In genomic region chr2:102450761-102451670, GRCm38 (mm10) we compare ENCODE assay signal across 8 mouse cellular contexts. TPM values are rescaled to one million over a fixed set of nuclear protein-coding genes. Genes with fewer than 3 reads are reported as not detected.
DNase-seq lines count a peak whose midpoint lies in the region; ATAC-seq and TF ChIP-seq lines count a peak whose summit lies in the region.

No protein-coding gene starts in this region.

- H3K27ac ChIP-seq in embryonic facial prominence, embryonic 11.5 days (replicated peaks; ENCODE audit: low read depth, low read length) = peak overlapping the region; percentile 91
- H3K27ac ChIP-seq in kidney, embryonic 14.5 days (ENCODE audit: low read depth, low read length) = peak overlapping the region; percentile 80
- no peak overlapping the region for H3K27ac ChIP-seq in liver, adult 2 months (replicated peaks; ENCODE audit: insufficient read depth, low read depth, low read length)
- peak overlapping the region; percentile 91 for H3K27ac ChIP-seq in neural tube, embryonic 12.5 days
- H3K27ac ChIP-seq in thymus, adult 2 months (ENCODE audit: control insufficient read depth, insufficient read depth, low read length) = no peak overlapping the region

- DNase-seq in 3134 (ENCODE audit: extremely low read depth, insufficient read length, low spot score) = peak; percentile 5
- peak; percentile 3 for DNase-seq in adrenal gland, adult 8-10 months
- peak; percentile 58 for DNase-seq in embryonic facial prominence, embryonic 11.5 days (ENCODE audit: low spot score)
- peak; percentile 6 to 17 for DNase-seq in heart, adult 9 months (ENCODE audit: low spot score in 2 of 2)
- DNase-seq in liver, adult 2 months (ENCODE audit: extremely low read depth, low read depth, low spot score) = no peak
- peak; percentile 28 for DNase-seq in thymus, adult 2 months

- no peaks in the 10 kb centered on the region for H3K27me3 ChIP-seq in embryonic facial prominence, embryonic 11.5 days (ENCODE audit: control insufficient read depth, insufficient read depth, low read length)
- no peaks in the 10 kb centered on the region for H3K27me3 ChIP-seq in kidney, embryonic 14.5 days (ENCODE audit: control insufficient read depth, insufficient read depth, low read length)
- peaks cover 21% of the 10 kb centered on the region for H3K27me3 ChIP-seq in liver, adult 2 months (ENCODE audit: control insufficient read depth, insufficient read depth, low read length)
- no peaks in the 10 kb centered on the region for H3K27me3 ChIP-seq in neural tube, embryonic 12.5 days (replicated peaks)
- H3K27me3 ChIP-seq in thymus, adult 2 months (ENCODE audit: control insufficient read depth, insufficient read depth, low read length) = peaks cover 21% of the 10 kb centered on the region

- H3K36me3 ChIP-seq in embryonic facial prominence, embryonic 11.5 days (replicated peaks; ENCODE audit: control insufficient read depth, insufficient read depth, low read depth, low read length) = no peaks in the 10 kb centered on the region
- H3K36me3 ChIP-seq in kidney, embryonic 14.5 days (ENCODE audit: control insufficient read depth, insufficient read depth, low read length) = no peaks in the 10 kb centered on the region
- H3K36me3 ChIP-seq in liver, adult 2 months (ENCODE audit: control insufficient read depth, insufficient read depth, low read length) = no peaks in the 10 kb centered on the region
- H3K36me3 ChIP-seq in neural tube, embryonic 12.5 days = 0 out of 2 replicates have a peak, but pooled peaks cover 3% of the 10 kb centered on the region
- H3K36me3 ChIP-seq in thymus, adult 2 months (ENCODE audit: control insufficient read depth, insufficient read depth, low read length) = no peaks in the 10 kb centered on the region

- no peak for TF ChIP-seq CTCF in liver, adult 2 months (IDR thresholded peaks at IDR 0.05; ENCODE audit: low read depth, low read length)
- peak; percentile 46; the same call in 1 of the 2 replicates for TF ChIP-seq CTCF in thymus, adult 2 months (IDR thresholded peaks at IDR 0.05; ENCODE audit: borderline replicate concordance, control insufficient read depth, extremely low read depth, insufficient read depth, low read length, poor library complexity)

- under 1% methylated on average over 81 of the region's 109 CpGs for WGBS in embryonic facial prominence, embryonic 11.5 days
- WGBS in kidney, embryonic 14.5 days = under 1% methylated on average over 95 of the region's 109 CpGs
- under 1% methylated on average over 102 of the region's 109 CpGs for WGBS in liver, adult 2 months
- WGBS in neural tube, embryonic 12.5 days = under 1% methylated on average over 106 of the region's 109 CpGs
- WGBS in thymus, adult 2 months = 1% methylated on average over 109 of the region's 109 CpGs

- no peaks in the 10 kb centered on the region for H3K9me3 ChIP-seq in embryonic facial prominence, embryonic 11.5 days (replicated peaks; ENCODE audit: control insufficient read depth, low read length)
- no peaks in the 10 kb centered on the region for H3K9me3 ChIP-seq in kidney, embryonic 14.5 days (ENCODE audit: control insufficient read depth, low read length)
- H3K9me3 ChIP-seq in neural tube, embryonic 12.5 days = no peaks in the 10 kb centered on the region

- peak overlapping the region; percentile 82 for H3K9ac ChIP-seq in embryonic facial prominence, embryonic 11.5 days (replicated peaks; ENCODE audit: low read length)
- H3K9ac ChIP-seq in kidney, embryonic 14.5 days (ENCODE audit: low read depth, low read length) = peak overlapping the region; percentile 90
- H3K9ac ChIP-seq in liver, adult 2 months (ENCODE audit: low read depth, low read length) = peak overlapping the region; percentile 45; the same call in 1 of the 2 replicates
- peak overlapping the region; percentile 97 for H3K9ac ChIP-seq in neural tube, embryonic 12.5 days

- no peak for TF ChIP-seq POLR2A in liver, adult 2 months (IDR thresholded peaks at IDR 0.05; ENCODE audit: extremely low read depth, insufficient read depth, low read length)
- no peak for TF ChIP-seq POLR2A in thymus, adult 2 months (IDR thresholded peaks at IDR 0.05; ENCODE audit: control insufficient read depth, extremely low read depth, insufficient read depth, low read length, poor library complexity)

- H3K4me2 ChIP-seq in embryonic facial prominence, embryonic 11.5 days (ENCODE audit: low read depth, low read length) = peak overlapping the region; percentile 96
- H3K4me2 ChIP-seq in kidney, embryonic 14.5 days (replicated peaks; ENCODE audit: low read depth, low read length) = peak overlapping the region; percentile 81
- peak overlapping the region; percentile 92 for H3K4me2 ChIP-seq in neural tube, embryonic 12.5 days (replicated peaks)

- H3K4me1 ChIP-seq in embryonic facial prominence, embryonic 11.5 days (ENCODE audit: control insufficient read depth, insufficient read depth, low read length) = no peaks in the 10 kb centered on the region; the same call in 1 of the 2 replicates
- peaks cover 24% of the 10 kb centered on the region; the same call in 1 of the 2 replicates for H3K4me1 ChIP-seq in kidney, embryonic 14.5 days (ENCODE audit: control insufficient read depth, insufficient read depth, low read length)
- peaks cover 6% of the 10 kb centered on the region for H3K4me1 ChIP-seq in liver, adult 2 months (ENCODE audit: control insufficient read depth, insufficient read depth, low read length)
- H3K4me1 ChIP-seq in neural tube, embryonic 12.5 days = peaks cover 14% of the 10 kb centered on the region
- peaks cover 22% of the 10 kb centered on the region for H3K4me1 ChIP-seq in thymus, adult 2 months (replicated peaks; ENCODE audit: control insufficient read depth, insufficient read depth, low read length)

- H3K79me2 ChIP-seq in liver, adult 2 months (ENCODE audit: control insufficient read depth, insufficient read depth, low read length) = no peaks in the 10 kb centered on the region

- peak; percentile 64 for ATAC-seq in embryonic facial prominence, embryonic 11.5 days (replicated peaks; ENCODE audit: insufficient number of reproducible peaks, low FRiP score, low TSS enrichment, low read depth)
- peak; percentile 65 for ATAC-seq in kidney, embryonic 14.5 days (ENCODE audit: low FRiP score, low TSS enrichment)
- peak; percentile 69 for ATAC-seq in neural tube, embryonic 12.5 days (ENCODE audit: low FRiP score, low read depth)

- H3K4me3 ChIP-seq in embryonic facial prominence, embryonic 11.5 days (ENCODE audit: low read depth, low read length) = peak overlapping the region; percentile 56
- peak overlapping the region; percentile 77 for H3K4me3 ChIP-seq in kidney, embryonic 14.5 days (ENCODE audit: low read length)
- H3K4me3 ChIP-seq in liver, adult 2 months (ENCODE audit: insufficient read depth, low read depth, low read length) = peak overlapping the region; percentile 21; the same call in 1 of the 2 replicates
- peak overlapping the region; percentile 88 for H3K4me3 ChIP-seq in neural tube, embryonic 12.5 days
- peak overlapping the region; percentile 50 for H3K4me3 ChIP-seq in thymus, adult 2 months (ENCODE audit: control insufficient read depth, insufficient read depth, low read length)

RNA-seq across cellular contexts. Expression of gene Fjx1, which starts 1.3 kb away (rescaled TPM):
- under 1 TPM; 0.40 to 0.65 (median 0.55) TPM for total RNA-seq in adrenal gland, adult 8-10 months (2022)
- polyA plus RNA-seq in embryonic facial prominence, embryonic 11.5 days (2014; fragmentation: Nextera tagmentation; extraction: Ambion mirVana) = 12.2 and 13.3 TPM in 2 replicates
- polyA plus RNA-seq in kidney, embryonic 14.5 days (2014; fragmentation: Nextera tagmentation; extraction: Ambion mirVana) = 7.8 and 9.9 TPM in 2 replicates
- total RNA-seq in liver, adult 2 months (2014; rRNA removed) = not detected in 2 replicates
- polyA plus RNA-seq in liver, adult 2 months (2012; rRNA removed) = 0.04 TPM in 1 of 2 replicates, not detected in the other
- 47.3 and 52.4 TPM in 2 replicates for polyA plus RNA-seq in neural tube, embryonic 12.5 days (2016; fragmentation: Nextera tagmentation; extraction: Ambion mirVana)
- polyA plus RNA-seq in thymus, adult 2 months (2012; rRNA removed) = 2.0 TPM in 2 replicates

RNA-seq across cellular contexts. Expression of gene Trim44, which starts 43.4 kb away (rescaled TPM):
- total RNA-seq in adrenal gland, adult 8-10 months (2022) = 10 to 100 TPM; 71.9 to 85.6 (median 76.8) TPM
- polyA plus RNA-seq in embryonic facial prominence, embryonic 11.5 days (2014; fragmentation: Nextera tagmentation; extraction: Ambion mirVana) = 35.5 and 35.7 TPM in 2 replicates
- 24.4 and 42.5 TPM in 2 replicates for polyA plus RNA-seq in kidney, embryonic 14.5 days (2014; fragmentation: Nextera tagmentation; extraction: Ambion mirVana)
- 13.3 and 14.8 TPM in 2 replicates for total RNA-seq in liver, adult 2 months (2014; rRNA removed)
- polyA plus RNA-seq in liver, adult 2 months (2012; rRNA removed) = 10.8 and 11.5 TPM in 2 replicates
- polyA plus RNA-seq in neural tube, embryonic 12.5 days (2016; fragmentation: Nextera tagmentation; extraction: Ambion mirVana) = 61.5 and 67.9 TPM in 2 replicates
- 35.2 and 35.6 TPM in 2 replicates for polyA plus RNA-seq in thymus, adult 2 months (2012; rRNA removed)

Comparison
In these comparisons a context has a peak if more than half of its experiments do, and no peak if none do; other contexts are left out.
1. H3K27ac ChIP-seq: peak in embryonic facial prominence, embryonic 11.5 days (single experiment), kidney, embryonic 14.5 days (single experiment) and neural tube, embryonic 12.5 days (single experiment); none in liver, adult 2 months (single experiment) and thymus, adult 2 months (single experiment).
2. H3K4me3 ChIP-seq: peak in every context shown above with its lines; median percentile 88 in neural tube, embryonic 12.5 days; 77 in kidney, embryonic 14.5 days; 56 in embryonic facial prominence, embryonic 11.5 days; 50 in thymus, adult 2 months; 21 in liver, adult 2 months.
3. H3K9ac ChIP-seq: peak in every context shown above with its lines; median percentile 97 in neural tube, embryonic 12.5 days; 90 in kidney, embryonic 14.5 days; 82 in embryonic facial prominence, embryonic 11.5 days; 45 in liver, adult 2 months.
4. Peak in every context shown above with its lines, with median percentiles within 50 percentile points of each other: ATAC-seq and H3K4me2 ChIP-seq.